ENCODE assay signal across 8 mouse cellular contexts in the genomic region with DNA sequence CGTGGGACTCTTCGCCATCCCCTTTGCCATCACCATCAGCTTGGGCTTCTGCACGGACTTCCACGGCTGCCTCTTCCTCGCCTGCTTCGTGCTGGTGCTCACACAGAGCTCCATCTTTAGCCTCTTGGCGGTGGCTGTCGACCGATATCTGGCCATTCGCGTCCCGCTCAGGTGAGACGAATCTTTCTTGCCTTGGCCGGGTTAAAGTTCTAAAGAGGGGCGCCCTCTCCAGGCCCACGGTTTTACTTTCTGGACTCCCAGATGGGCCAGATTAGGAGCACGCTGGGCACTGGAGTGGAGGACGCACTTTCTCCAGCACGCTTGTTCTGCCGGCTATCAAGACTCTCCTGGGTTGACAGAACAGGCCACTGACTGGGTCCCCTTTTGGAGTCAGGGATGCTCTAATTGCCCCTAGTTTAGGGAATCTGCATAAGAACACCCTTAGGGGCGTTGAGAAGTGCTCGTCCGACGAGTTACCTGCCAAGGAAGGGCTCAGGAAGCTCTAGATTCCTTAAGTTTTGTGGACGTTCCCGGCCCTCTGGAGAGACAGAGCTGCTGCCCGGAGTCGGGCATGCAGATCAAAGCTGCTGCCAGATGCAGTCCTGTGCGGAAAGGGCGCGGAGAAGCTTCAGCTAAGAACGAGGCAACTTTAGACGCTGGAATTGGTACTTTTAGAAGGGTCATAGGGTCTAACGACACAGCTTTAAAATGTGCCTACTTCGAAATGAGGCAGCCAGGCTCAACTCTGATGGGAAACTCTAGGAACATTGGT. TPM values are rescaled to one million over a fixed set of nuclear protein-coding genes. Genes with fewer than 3 reads are reported as not detected.
DNase-seq lines count a peak whose midpoint lies in the region; ATAC-seq lines count a peak whose summit lies in the region.

No protein-coding gene starts in this region.

- H3K27me3 ChIP-seq in embryonic facial prominence, embryonic 13.5 days, result 0 out of 2 replicates have a peak, but pooled peaks cover 3% of the 10 kb centered on the region
- peaks cover 18% of the 10 kb centered on the region for H3K27me3 ChIP-seq in hindbrain, embryonic 15.5 days
- H3K27me3 ChIP-seq in liver, embryonic 12.5 days (replicated peaks), result peaks cover 82% of the 10 kb centered on the region

- peak overlapping the region; percentile 99 for H3K4me2 ChIP-seq in embryonic facial prominence, embryonic 13.5 days
- H3K4me2 ChIP-seq in hindbrain, embryonic 15.5 days, result peak overlapping the region; percentile 99
- peak overlapping the region; percentile 99 for H3K4me2 ChIP-seq in liver, embryonic 12.5 days

- ATAC-seq in embryonic facial prominence, embryonic 13.5 days (ENCODE audit: insufficient number of reproducible peaks, insufficient read depth, low FRiP score, low TSS enrichment, low read depth), result no peak
- ATAC-seq in hindbrain, embryonic 15.5 days (ENCODE audit: low FRiP score, low read depth), result peak; percentile 49; the same call in 1 of the 2 replicates
- ATAC-seq in liver, embryonic 12.5 days, result 0 out of 2 replicates have a peak, but pooled peaks have one; percentile 10
- ATAC-seq in monocyte, adult 5-6 weeks (replicated peaks; ENCODE audit: insufficient number of reproducible peaks, low FRiP score, low TSS enrichment, poor library complexity, severe bottlenecking), result peak; percentile 6; the same call in 1 of the 2 replicates

- H3K9me3 ChIP-seq in embryonic facial prominence, embryonic 13.5 days, result peaks cover 3% of the 10 kb centered on the region; the same call in 1 of the 2 replicates
- no peaks in the 10 kb centered on the region for H3K9me3 ChIP-seq in hindbrain, embryonic 15.5 days
- 0 out of 2 replicates have a peak, but pooled peaks cover 4% of the 10 kb centered on the region for H3K9me3 ChIP-seq in liver, embryonic 12.5 days (replicated peaks)

- peaks cover 48% of the 10 kb centered on the region for H3K4me1 ChIP-seq in embryonic facial prominence, embryonic 13.5 days
- peaks cover 16% of the 10 kb centered on the region for H3K4me1 ChIP-seq in hindbrain, embryonic 15.5 days (replicated peaks)
- H3K4me1 ChIP-seq in liver, embryonic 12.5 days, result peaks cover 29% of the 10 kb centered on the region

- H3K36me3 ChIP-seq in embryonic facial prominence, embryonic 13.5 days, result no peaks in the 10 kb centered on the region
- H3K36me3 ChIP-seq in hindbrain, embryonic 15.5 days, result no peaks in the 10 kb centered on the region
- H3K36me3 ChIP-seq in liver, embryonic 12.5 days, result no peaks in the 10 kb centered on the region

- H3K9ac ChIP-seq in embryonic facial prominence, embryonic 13.5 days, result peak overlapping the region; percentile 75
- H3K9ac ChIP-seq in hindbrain, embryonic 15.5 days, result peak overlapping the region; percentile 54
- H3K9ac ChIP-seq in liver, embryonic 12.5 days, result peak overlapping the region; percentile 40

- peak overlapping the region; percentile 83; the same call in 1 of the 2 replicates for H3K27ac ChIP-seq in embryonic facial prominence, embryonic 13.5 days
- no peak overlapping the region for H3K27ac ChIP-seq in hindbrain, embryonic 15.5 days (replicated peaks)
- H3K27ac ChIP-seq in liver, embryonic 12.5 days, result no peak overlapping the region

- peak overlapping the region; percentile 68 for H3K4me3 ChIP-seq in embryonic facial prominence, embryonic 13.5 days
- H3K4me3 ChIP-seq in hindbrain, embryonic 15.5 days, result peak overlapping the region; percentile 76
- peak overlapping the region; percentile 65 for H3K4me3 ChIP-seq in liver, embryonic 12.5 days

- WGBS in embryonic facial prominence, embryonic 13.5 days, result 1% methylated on average over 35 of the region's 35 CpGs
- 3% methylated on average over 35 of the region's 35 CpGs for WGBS in hindbrain, embryonic 15.5 days
- WGBS in liver, embryonic 12.5 days (ENCODE audit: insufficient replicate concordance), result 8% methylated on average over 35 of the region's 35 CpGs

- peak; percentile 21 for DNase-seq in layer of hippocampus, adult 11-12 months (ENCODE audit: low spot score)
- DNase-seq in layer of hippocampus, adult 8-10 months (ENCODE audit: low spot score in 2 of 2), result no peak
- DNase-seq in ZHBTc4 (ENCODE audit: low read depth, low spot score), result peak; percentile 62
- DNase-seq in thymus, postnatal 10 days (ENCODE audit: low spot score in 2 of 2), result no peak

RNA-seq across cellular contexts. Expression of a gene that starts 0.7 kb away (rescaled TPM):
- total RNA-seq in layer of hippocampus, adult 8-10 months (2022), result 1 to 10 TPM; 6.2 to 9.5 (median 8.5) TPM
- 14.3 and 17.2 TPM in 2 replicates for polyA plus RNA-seq in embryonic facial prominence, embryonic 13.5 days (2015; fragmentation: Nextera tagmentation; extraction: Ambion mirVana)
- 4.9 and 5.9 TPM in 2 replicates for polyA plus RNA-seq in hindbrain, embryonic 15.5 days (2015; fragmentation: Nextera tagmentation; extraction: Ambion mirVana)
- 0.39 and 0.41 TPM in 2 replicates for polyA plus RNA-seq in liver, embryonic 12.5 days (2016; fragmentation: Nextera tagmentation; extraction: Ambion mirVana)
- 3.2 to 12.4 TPM (median 7.9 TPM) in 3 replicates for total RNA-seq in monocyte, adult 5-6 weeks (2017)

RNA-seq across cellular contexts. Expression of a gene that starts 31.7 kb away (rescaled TPM):
- total RNA-seq in layer of hippocampus, adult 8-10 months (2022), result 10 to 100 TPM; 12.3 to 16.6 (median 14.7) TPM
- polyA plus RNA-seq in embryonic facial prominence, embryonic 13.5 days (2015; fragmentation: Nextera tagmentation; extraction: Ambion mirVana), result 27.0 and 29.9 TPM in 2 replicates
- polyA plus RNA-seq in hindbrain, embryonic 15.5 days (2015; fragmentation: Nextera tagmentation; extraction: Ambion mirVana), result 14.1 and 15.3 TPM in 2 replicates
- 14.1 and 14.4 TPM in 2 replicates for polyA plus RNA-seq in liver, embryonic 12.5 days (2016; fragmentation: Nextera tagmentation; extraction: Ambion mirVana)
- total RNA-seq in monocyte, adult 5-6 weeks (2017), result 4.8 to 6.3 TPM (median 5.8 TPM) in 3 replicates

RNA-seq across cellular contexts. Expression of a gene that starts 31.8 kb away (rescaled TPM):
- total RNA-seq in layer of hippocampus, adult 8-10 months (2022), result 10 to 100 TPM; 82.1 to 95.0 (median 89.8) TPM
- 29.1 and 30.3 TPM in 2 replicates for polyA plus RNA-seq in embryonic facial prominence, embryonic 13.5 days (2015; fragmentation: Nextera tagmentation; extraction: Ambion mirVana)
- polyA plus RNA-seq in hindbrain, embryonic 15.5 days (2015; fragmentation: Nextera tagmentation; extraction: Ambion mirVana), result 42.2 and 48.2 TPM in 2 replicates
- 8.5 and 8.7 TPM in 2 replicates for polyA plus RNA-seq in liver, embryonic 12.5 days (2016; fragmentation: Nextera tagmentation; extraction: Ambion mirVana)
- 19.5 to 26.1 TPM (median 24.7 TPM) in 3 replicates for total RNA-seq in monocyte, adult 5-6 weeks (2017)

Comparison
In these comparisons a context has a peak if more than half of its experiments do, and no peak if none do; other contexts are left out.
1. DNase-seq: peak in layer of hippocampus, adult 11-12 months (single experiment) and ZHBTc4 (single experiment); none in layer of hippocampus, adult 8-10 months (0 of 2) and thymus, postnatal 10 days (0 of 2).
2. Peak in every context shown above with its lines, with median percentiles within 50 percentile points of each other: H3K4me2 ChIP-seq, H3K4me3 ChIP-seq and H3K9ac ChIP-seq.